In the genomic region with DNA sequence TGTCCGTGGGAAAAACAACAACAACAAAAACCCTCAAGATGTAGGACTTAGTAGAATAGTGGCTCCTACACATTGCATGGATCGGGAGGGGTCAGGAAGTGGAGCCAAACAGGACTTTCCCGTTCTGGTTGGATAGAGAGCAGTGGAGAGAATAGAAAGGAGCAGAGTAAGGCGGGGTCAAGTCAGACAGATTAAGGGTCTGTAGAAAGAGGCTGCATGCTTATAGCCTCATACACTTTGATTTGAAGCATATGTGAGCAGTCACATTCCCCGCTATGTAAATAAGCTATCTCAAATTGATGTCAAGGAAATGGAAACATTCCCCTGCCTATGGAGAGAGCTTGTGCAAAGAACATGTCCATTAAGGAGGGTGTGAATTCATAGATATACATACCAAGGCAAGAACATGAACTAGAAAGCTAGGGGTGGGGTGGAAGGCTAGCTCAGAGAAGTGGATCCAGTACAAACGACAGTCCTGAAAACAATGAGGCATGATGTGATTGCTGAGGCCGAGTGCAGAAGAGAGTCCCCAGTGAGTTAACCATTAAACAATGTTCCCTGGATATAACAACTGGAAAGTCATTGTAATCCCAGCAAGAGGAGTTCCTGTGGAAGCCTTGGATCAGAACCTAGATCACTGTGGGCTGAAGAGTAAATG, we compare ENCODE assay signal across 13 mouse cellular contexts. TPM values are rescaled to one million over a fixed set of nuclear protein-coding genes. Genes with fewer than 3 reads are reported as not detected.
DNase-seq lines count a peak whose midpoint lies in the region; ATAC-seq lines count a peak whose summit lies in the region.
"Had no signal": no experiment of that assay in that cellular context is flagged by ENCODE, and none has a peak within 500 bp of the region (broad histone marks: within the 10 kb centered on the region; RNA-seq: fewer than 3 reads in every experiment).

No protein-coding gene starts in this region.

- no peak for DNase-seq in heart, postnatal 4 days
- DNase-seq in lung, postnatal 14 days, result no peak
- no peak for DNase-seq in forebrain, embryonic 11.5 days (ENCODE audit: low spot score)
- DNase-seq: cerebellum, adult 9-10 months; layer of hippocampus, adult 9-11 months; right cerebral cortex, postnatal 25 days had no signal

- peak overlapping the region; percentile 7 to 27; a peak in 2 of 4 replicates for H3K27ac ChIP-seq in heart, embryonic 14.5 days (replicated peaks in 1 of 2; ENCODE audit: control insufficient read depth in 1 of 2, insufficient read depth in 1 of 2, low read depth in 2 of 2, low read length in 2 of 2)
- H3K27ac ChIP-seq in lung, embryonic 16.5 days (ENCODE audit: low read length), result no peak overlapping the region
- no peak overlapping the region for H3K27ac ChIP-seq in intestine, embryonic 15.5 days
- no peak overlapping the region for H3K27ac ChIP-seq in forebrain, embryonic 15.5 days (replicated peaks)
- no peak overlapping the region for H3K27ac ChIP-seq in forebrain, embryonic 11.5 days (ENCODE audit: low read depth, low read length)
- H3K27ac ChIP-seq: hindbrain, postnatal 0 days had no signal

- H3K36me3 ChIP-seq in heart, embryonic 14.5 days (ENCODE audit: control insufficient read depth, insufficient read depth, low read length), result peaks cover 19% of the 10 kb centered on the region
- H3K36me3 ChIP-seq in lung, embryonic 16.5 days (ENCODE audit: control insufficient read depth, insufficient read depth, low read length), result no peaks in the 10 kb centered on the region
- H3K36me3 ChIP-seq in intestine, embryonic 15.5 days, result no peaks in the 10 kb centered on the region
- H3K36me3 ChIP-seq in forebrain, embryonic 15.5 days, result no peaks in the 10 kb centered on the region
- no peaks in the 10 kb centered on the region for H3K36me3 ChIP-seq in forebrain, embryonic 11.5 days (ENCODE audit: control insufficient read depth, insufficient read depth, low read length)

- ATAC-seq in heart, embryonic 14.5 days (ENCODE audit: insufficient number of reproducible peaks, insufficient read depth, low FRiP score, low read depth), result no peak
- peak; percentile 41 for ATAC-seq in lung, embryonic 16.5 days (ENCODE audit: low read depth)
- ATAC-seq in intestine, embryonic 15.5 days, result peak; percentile 74
- no peak for ATAC-seq in forebrain, embryonic 15.5 days (replicated peaks)
- no peak for ATAC-seq in forebrain, embryonic 11.5 days (replicated peaks; ENCODE audit: low FRiP score)
- ATAC-seq: hindbrain, postnatal 0 days; Patski had no signal

- H3K4me1 ChIP-seq in heart, embryonic 14.5 days (ENCODE audit: control insufficient read depth in 2 of 2, insufficient read depth in 2 of 2, low read length in 2 of 2), result peaks cover 0 to 22% of the 10 kb centered on the region in 2 experiments; a peak in 2 of 4 replicates
- peaks cover 4% of the 10 kb centered on the region; the same call in 1 of the 2 replicates for H3K4me1 ChIP-seq in lung, embryonic 16.5 days (replicated peaks; ENCODE audit: control insufficient read depth, insufficient read depth, low read length)
- no peaks in the 10 kb centered on the region; the same call in 1 of the 2 replicates for H3K4me1 ChIP-seq in intestine, embryonic 15.5 days (replicated peaks)
- peaks cover 6% of the 10 kb centered on the region; the same call in 1 of the 2 replicates for H3K4me1 ChIP-seq in forebrain, embryonic 15.5 days
- H3K4me1 ChIP-seq in forebrain, embryonic 11.5 days (replicated peaks; ENCODE audit: control insufficient read depth, insufficient read depth, low read length), result no peaks in the 10 kb centered on the region

- H3K9ac ChIP-seq in heart, embryonic 14.5 days (ENCODE audit: low read length), result no peak overlapping the region
- no peak overlapping the region for H3K9ac ChIP-seq in lung, embryonic 16.5 days (ENCODE audit: low read length)
- no peak overlapping the region for H3K9ac ChIP-seq in intestine, embryonic 15.5 days
- H3K9ac ChIP-seq in forebrain, embryonic 15.5 days (replicated peaks), result no peak overlapping the region
- no peak overlapping the region for H3K9ac ChIP-seq in forebrain, embryonic 11.5 days (ENCODE audit: low read length)

- H3K4me3 ChIP-seq in heart, embryonic 14.5 days (ENCODE audit: control insufficient read depth in 1 of 2, insufficient read depth in 1 of 2, low read depth in 1 of 2, low read length in 2 of 2), result no peak overlapping the region
- no peak overlapping the region for H3K4me3 ChIP-seq in lung, embryonic 16.5 days (ENCODE audit: low read length)
- H3K4me3 ChIP-seq in intestine, embryonic 15.5 days (replicated peaks), result no peak overlapping the region
- no peak overlapping the region for H3K4me3 ChIP-seq in forebrain, embryonic 15.5 days
- H3K4me3 ChIP-seq in forebrain, embryonic 11.5 days (ENCODE audit: low read depth, low read length), result no peak overlapping the region

- no peaks in the 10 kb centered on the region for H3K27me3 ChIP-seq in heart, embryonic 14.5 days (ENCODE audit: control insufficient read depth, insufficient read depth, low read length)
- H3K27me3 ChIP-seq in lung, embryonic 16.5 days (ENCODE audit: control insufficient read depth, insufficient read depth, low read depth, low read length), result no peaks in the 10 kb centered on the region
- no peaks in the 10 kb centered on the region for H3K27me3 ChIP-seq in intestine, embryonic 15.5 days (replicated peaks)
- H3K27me3 ChIP-seq in forebrain, embryonic 15.5 days, result no peaks in the 10 kb centered on the region
- H3K27me3 ChIP-seq in forebrain, embryonic 11.5 days (ENCODE audit: control insufficient read depth, insufficient read depth, low read length), result no peaks in the 10 kb centered on the region
- H3K27me3 ChIP-seq: Patski had no signal

- H3K9me3 ChIP-seq in heart, embryonic 14.5 days (ENCODE audit: control insufficient read depth, low read length), result no peaks in the 10 kb centered on the region
- no peaks in the 10 kb centered on the region for H3K9me3 ChIP-seq in lung, embryonic 16.5 days (ENCODE audit: control insufficient read depth, low read length)
- no peaks in the 10 kb centered on the region for H3K9me3 ChIP-seq in intestine, embryonic 15.5 days
- H3K9me3 ChIP-seq in forebrain, embryonic 15.5 days, result no peaks in the 10 kb centered on the region
- H3K9me3 ChIP-seq in forebrain, embryonic 11.5 days (ENCODE audit: control insufficient read depth, low read length), result no peaks in the 10 kb centered on the region

- WGBS in heart, embryonic 14.5 days, result 57% methylated on average over 7 of the region's 7 CpGs
- whole genome bisulfite sequencing in lung, embryonic 16.5 days, result 44% methylated on average over 7 of the region's 7 CpGs
- 49% methylated on average over 7 of the region's 7 CpGs for WGBS in intestine, embryonic 15.5 days
- 86% methylated on average over 7 of the region's 7 CpGs for WGBS in forebrain, embryonic 15.5 days
- WGBS in forebrain, embryonic 11.5 days, result 82% methylated on average over 7 of the region's 7 CpGs

- no peak overlapping the region for H3K4me2 ChIP-seq in heart, embryonic 14.5 days (ENCODE audit: low read length)
- H3K4me2 ChIP-seq in lung, embryonic 16.5 days (ENCODE audit: low read depth, low read length), result no peak overlapping the region
- H3K4me2 ChIP-seq in intestine, embryonic 15.5 days (replicated peaks), result no peak overlapping the region; the same call in 1 of the 2 replicates
- no peak overlapping the region for H3K4me2 ChIP-seq in forebrain, embryonic 15.5 days (replicated peaks)
- no peak overlapping the region for H3K4me2 ChIP-seq in forebrain, embryonic 11.5 days (ENCODE audit: low read depth, low read length, severe bottlenecking)
- H3K4me2 ChIP-seq: midbrain, embryonic 11.5 days had no signal

RNA-seq across cellular contexts. Expression of a gene that starts 1.6 kb away (rescaled TPM):
- polyA plus RNA-seq in heart, embryonic 14.5 days (2014; fragmentation: Nextera tagmentation; extraction: Ambion mirVana), result 0.69 and 0.94 TPM in 2 replicates
- total RNA-seq in heart, postnatal 4 days (2021), result 1 to 10 TPM; 4.3 TPM
- 1.5 TPM in 2 replicates for polyA plus RNA-seq in lung, embryonic 16.5 days (2015; fragmentation: Nextera tagmentation; extraction: Ambion mirVana)
- 1.3 and 1.4 TPM in 2 replicates for polyA plus RNA-seq in intestine, embryonic 15.5 days (2015; fragmentation: Nextera tagmentation; extraction: Ambion mirVana)
- 0.50 and 0.86 TPM in 2 replicates for polyA plus RNA-seq in forebrain, embryonic 15.5 days (2015; fragmentation: Nextera tagmentation; extraction: Ambion mirVana)
- 1.0 and 1.3 TPM in 2 replicates for polyA plus RNA-seq in forebrain, embryonic 11.5 days (2014; fragmentation: Nextera tagmentation; extraction: Ambion mirVana)

RNA-seq across cellular contexts. Expression of a gene that starts 57.7 kb away (rescaled TPM):
- polyA plus RNA-seq in heart, embryonic 14.5 days (2014; fragmentation: Nextera tagmentation; extraction: Ambion mirVana), result 56.2 and 61.7 TPM in 2 replicates
- total RNA-seq in heart, postnatal 4 days (2021), result 10 to 100 TPM; 41.7 to 52.3 TPM
- 87.8 and 88.3 TPM in 2 replicates for polyA plus RNA-seq in lung, embryonic 16.5 days (2015; fragmentation: Nextera tagmentation; extraction: Ambion mirVana)
- polyA plus RNA-seq in intestine, embryonic 15.5 days (2015; fragmentation: Nextera tagmentation; extraction: Ambion mirVana), result 52.9 and 62.8 TPM in 2 replicates
- polyA plus RNA-seq in forebrain, embryonic 15.5 days (2015; fragmentation: Nextera tagmentation; extraction: Ambion mirVana), result 40.2 and 42.4 TPM in 2 replicates
- polyA plus RNA-seq in forebrain, embryonic 11.5 days (2014; fragmentation: Nextera tagmentation; extraction: Ambion mirVana), result 64.2 and 74.7 TPM in 2 replicates

Comparison
In these comparisons a context has a peak if more than half of its experiments do, and no peak if none do; other contexts are left out.
1. ATAC-seq: peak in lung, embryonic 16.5 days (single experiment) and intestine, embryonic 15.5 days (single experiment); none in heart, embryonic 14.5 days (single experiment), forebrain, embryonic 15.5 days (single experiment) and forebrain, embryonic 11.5 days (single experiment).
2. H3K27ac ChIP-seq: peak in heart, embryonic 14.5 days (2 of 2); none in lung, embryonic 16.5 days (single experiment), intestine, embryonic 15.5 days (single experiment), forebrain, embryonic 15.5 days (single experiment) and forebrain, embryonic 11.5 days (single experiment).